Mouse (Mus musculus) brain, embryonic 18.5 days (tissue): ENCODE measurements at regions not wholly inside any gene's neighbourhood (a gene's known extent, or its start where the extent isn't known, plus 50 kb on each side); places are given as distances from the start of the nearest gene placed in this dataset.

Source experiments
- DNase-seq: peaks from one replicate; pipeline ENCODE4 v3.0.0-alpha.2; 2012; ENCODE audit warnings: low read depth, low spot score

GRCm38 (mm10) chr2:12033518-12034322 is 256.0 kb downstream of the Ankrd16 start:
- DNase-seq, result no peak

- no peak for DNase-seq
Observed at GRCm38 (mm10) chr2:12034323-12034585, 256.6 kb downstream of the Ankrd16 start.

DNA sequence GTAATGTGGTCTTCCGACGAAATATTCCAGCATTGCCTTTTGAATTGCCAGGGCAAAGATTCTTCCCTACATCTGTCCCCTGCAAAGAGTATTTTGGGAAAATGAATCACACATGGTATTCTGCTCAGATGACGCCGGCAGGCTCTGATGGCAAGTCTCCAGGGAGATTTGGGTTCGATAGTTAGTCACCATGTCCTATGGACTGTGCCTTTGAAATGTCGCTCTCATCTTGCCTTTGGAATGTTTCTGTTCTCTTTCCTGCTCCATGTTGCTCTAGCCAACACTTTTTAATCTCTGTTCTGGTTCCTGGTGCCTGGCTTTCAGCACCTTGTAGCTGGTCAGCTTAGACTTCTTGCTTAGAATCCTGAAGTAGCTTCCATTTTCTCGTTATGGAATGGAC is 252.3 kb downstream of the Itga8 start:
- DNase-seq, result no peak

DNA sequence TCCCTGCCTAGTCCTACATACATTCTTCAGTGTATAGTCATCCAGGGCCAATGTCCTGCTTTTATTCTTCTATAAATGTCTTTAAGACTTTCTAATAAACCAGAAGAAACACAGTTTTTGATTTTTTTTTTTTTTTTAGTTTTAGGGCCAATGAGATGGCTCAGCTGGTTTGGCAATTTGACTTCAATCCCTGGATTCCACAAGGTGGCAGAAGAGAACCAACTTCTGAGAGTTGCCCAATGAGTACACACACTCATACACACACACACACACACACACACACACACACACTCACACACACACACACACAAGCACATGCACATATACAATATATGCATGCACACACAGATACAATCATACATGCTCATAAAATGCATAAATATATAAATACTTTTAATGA is 251.8 kb downstream of the Itga8 start:
- DNase-seq, result no peak

GRCm38 (mm10) chr2:12053404-12054164 is 248.1 kb downstream of the Itga8 start:
- DNase-seq, result no peak

- no peak for DNase-seq
Observed at GRCm38 (mm10) chr2:12054165-12054500, 247.6 kb downstream of the Itga8 start.
